Mouse (Mus musculus) hindbrain, embryonic 13.5 days (tissue): Measurements from ENCODE around the gene Aftph. TPM values are rescaled to one million over a fixed set of nuclear protein-coding genes. Genes with fewer than 3 reads are reported as not detected.
"Not testable (repeated sequence)": the region's sequence is repeated elsewhere in the genome, so short reads cannot be mapped to it uniquely, and the experiment has no call there.

Source experiments
- ATAC-seq: fragments of 200-750 bp; cut with Nextera tagmentation; 2 replicates; pipeline ENCODE4 v1.8.0; 2017; ENCODE audit warnings: moderate TSS enrichment; ENCODE audit not compliant: low FRiP score
- H3K27ac ChIP-seq: fragments of 300-500 bp; sonication (generic); 2 replicates; pipeline ENCODE4 v1.5.1; 2015; ENCODE audit warnings: inconsistent platforms, mild to moderate bottlenecking, moderate library complexity
- H3K27me3 ChIP-seq: fragments of 300-500 bp; sonication (generic); 2 replicates; pipeline ENCODE4 v1.6.1; 2015; ENCODE audit warnings: mild to moderate bottlenecking, inconsistent platforms
- H3K36me3 ChIP-seq: fragments of 300-500 bp; sonication (generic); 2 replicates; pipeline ENCODE4 v1.6.1; 2015; ENCODE audit warnings: mild to moderate bottlenecking, inconsistent platforms
- H3K4me1 ChIP-seq: fragments of 300-500 bp; sonication (generic); replicated peaks from 2 replicates; pipeline ENCODE4 v1.6.1; 2015; ENCODE audit warnings: inconsistent platforms
- H3K4me2 ChIP-seq: fragments of 300-500 bp; sonication (generic); 2 replicates; pipeline ENCODE4 v1.6.1; 2015; ENCODE audit warnings: inconsistent platforms, mild to moderate bottlenecking, moderate library complexity
- H3K4me3 ChIP-seq: fragments of 300-500 bp; sonication (generic); 2 replicates; pipeline ENCODE4 v1.5.1; 2015; ENCODE audit warnings: mild to moderate bottlenecking, inconsistent platforms
- H3K9ac ChIP-seq: fragments of 300-500 bp; sonication (generic); 2 replicates; pipeline ENCODE4 v1.6.1; 2015; ENCODE audit warnings: mild to moderate bottlenecking, inconsistent platforms
- H3K9me3 ChIP-seq: fragments of 300-500 bp; sonication (generic); 2 replicates; pipeline ENCODE4 v1.6.1; 2016; ENCODE audit warnings: inconsistent platforms
- WGBS: fragments of 180-500 bp; shearing (Covaris S2); methylation state at CpG from one replicate; pipeline ENCODE4 v1.1.7; 2015; 5-methylcytosine and 5-hydroxymethylcytosine counted together
- polyA plus RNA-seq: library from polyadenylated mRNA; unstranded; fragments of >200 nt; fragmentation: Nextera tagmentation; extraction: Ambion mirVana; gene quantifications from 2 replicates; pipeline ENCODE4 v1.2.1, GENCODE M21; 2015

Aftph gene
- polyA plus RNA-seq, 1 experiment from 2014 or later: 40.2 TPM

GRCm38 (mm10) chr11:20772642-20773041 is 31.3 kb upstream of the Aftph start:
- no peaks in the 10 kb centered on the region for H3K36me3 ChIP-seq
- H3K9me3 ChIP-seq: no peaks in the 10 kb centered on the region
- H3K4me1 ChIP-seq: no peaks in the 10 kb centered on the region
- H3K27ac ChIP-seq: no peak overlapping the region
- no peak for ATAC-seq
- H3K4me3 ChIP-seq: no peak overlapping the region
- no peaks in the 10 kb centered on the region for H3K27me3 ChIP-seq
- no peak overlapping the region for H3K9ac ChIP-seq
- no peak overlapping the region for H3K4me2 ChIP-seq
- WGBS: 81% methylated on average over 1 of the region's 1 CpGs

GRCm38 (mm10) chr11:20771827-20772226 is 30.4 kb upstream of the Aftph start:
- H3K4me1 ChIP-seq, H3K4me2 ChIP-seq, H3K27ac ChIP-seq, ATAC-seq, H3K27me3 ChIP-seq, H3K4me3 ChIP-seq, H3K9ac ChIP-seq, H3K9me3 ChIP-seq, H3K36me3 ChIP-seq: not testable (repeated sequence)
- WGBS: 85% methylated on average over 9 of the region's 9 CpGs

GRCm38 (mm10) chr11:20761984-20762383 is 20.6 kb upstream of the Aftph start:
- not testable (repeated sequence) for H3K4me1 ChIP-seq, H3K27me3 ChIP-seq, H3K36me3 ChIP-seq, H3K9me3 ChIP-seq, ATAC-seq, H3K9ac ChIP-seq, H3K4me3 ChIP-seq, H3K27ac ChIP-seq, H3K4me2 ChIP-seq
- 95% methylated on average over 10 of the region's 10 CpGs for WGBS

- Histone ChIP-seq H3K4me2 (no peak overlapping the region), H3K36me3 (no peaks in the 10 kb centered on the region), H3K27me3 (0 out of 2 replicates have a peak, but pooled peaks cover 3% of the 10 kb centered on the region), H3K4me1 (no peaks in the 10 kb centered on the region), H3K27ac (no peak overlapping the region), H3K4me3 (no peak overlapping the region), H3K9ac (no peak overlapping the region), H3K9me3 (peaks cover 19% of the 10 kb centered on the region)
- 80% methylated on average over 2 of the region's 2 CpGs for WGBS
- no peak for ATAC-seq
Observed at GRCm38 (mm10) chr11:20750573-20750972, 9.2 kb upstream of the Aftph start.

GRCm38 (mm10) chr11:20743353-20743752 is 2.0 kb upstream of the Aftph start:
- Histone ChIP-seq H3K27ac (no peak overlapping the region), H3K9me3 (no peaks in the 10 kb centered on the region), H3K4me2 (no peak overlapping the region), H3K36me3 (no peaks in the 10 kb centered on the region), H3K9ac (no peak overlapping the region), H3K27me3 (0 out of 2 replicates have a peak, but pooled peaks cover 3% of the 10 kb centered on the region), H3K4me3 (no peak overlapping the region), H3K4me1 (peaks cover 9% of the 10 kb centered on the region)
- ATAC-seq: no peak

GRCm38 (mm10) chr11:20742361-20742897 is 1.0 kb upstream of the Aftph start:
- no peaks in the 10 kb centered on the region for H3K9me3 ChIP-seq
- WGBS: 1% methylated on average over 9 of the region's 9 CpGs
- no peak for ATAC-seq
- H3K27ac ChIP-seq: peak overlapping the region; percentile 95
- peak overlapping the region; percentile 97 for H3K9ac ChIP-seq
- H3K27me3 ChIP-seq: 0 out of 2 replicates have a peak, but pooled peaks cover 3% of the 10 kb centered on the region
- peak overlapping the region; percentile 97 for H3K4me3 ChIP-seq
- H3K4me2 ChIP-seq: peak overlapping the region; percentile 82
- no peaks in the 10 kb centered on the region for H3K36me3 ChIP-seq
- H3K4me1 ChIP-seq: peaks cover 9% of the 10 kb centered on the region

GRCm38 (mm10) chr11:20740481-20741200 is 748 bp downstream of the Aftph start:
- Histone ChIP-seq H3K9me3 (no peaks in the 10 kb centered on the region), H3K9ac (peak overlapping the region; percentile 97), H3K36me3 (no peaks in the 10 kb centered on the region), H3K4me2 (peak overlapping the region; percentile 82), H3K4me3 (peak overlapping the region; percentile 97), H3K27ac (peak overlapping the region; percentile 95), H3K4me1 (peaks cover 9% of the 10 kb centered on the region), H3K27me3 (no peaks in the 10 kb centered on the region)
- WGBS: under 1% methylated on average over 51 of the region's 56 CpGs
- peak; percentile 65 for ATAC-seq

GRCm38 (mm10) chr11:20734066-20734465 is 7.3 kb downstream of the Aftph start:
- H3K27ac ChIP-seq: no peak overlapping the region
- H3K9ac ChIP-seq: no peak overlapping the region
- no peak overlapping the region for H3K4me2 ChIP-seq
- H3K36me3 ChIP-seq: no peaks in the 10 kb centered on the region
- ATAC-seq: no peak
- H3K4me1 ChIP-seq: peaks cover 15% of the 10 kb centered on the region
- H3K27me3 ChIP-seq: no peaks in the 10 kb centered on the region
- no peak overlapping the region for H3K4me3 ChIP-seq
- H3K9me3 ChIP-seq: no peaks in the 10 kb centered on the region
- 88% methylated on average over 3 of the region's 3 CpGs for WGBS

GRCm38 (mm10) chr11:20733486-20734030 is 7.8 kb downstream of the Aftph start:
- H3K4me2 ChIP-seq: no peak overlapping the region
- no peaks in the 10 kb centered on the region for H3K27me3 ChIP-seq
- H3K36me3 ChIP-seq: no peaks in the 10 kb centered on the region
- 51% methylated on average over 3 of the region's 3 CpGs for WGBS
- no peak for ATAC-seq
- no peak overlapping the region for H3K9ac ChIP-seq
- H3K4me1 ChIP-seq: peaks cover 11% of the 10 kb centered on the region
- H3K4me3 ChIP-seq: no peak overlapping the region
- no peaks in the 10 kb centered on the region for H3K9me3 ChIP-seq
- no peak overlapping the region for H3K27ac ChIP-seq

GRCm38 (mm10) chr11:20729403-20729802 is 12.0 kb downstream of the Aftph start:
- Histone ChIP-seq H3K4me3 (no peak overlapping the region), H3K4me2 (no peak overlapping the region), H3K4me1 (peaks cover 8% of the 10 kb centered on the region), H3K9ac (no peak overlapping the region), H3K36me3 (peaks cover 21% of the 10 kb centered on the region), H3K27me3 (no peaks in the 10 kb centered on the region), H3K9me3 (no peaks in the 10 kb centered on the region), H3K27ac (no peak overlapping the region)
- 95% methylated on average over 1 of the region's 1 CpGs for WGBS
- no peak for ATAC-seq

GRCm38 (mm10) chr11:20728044-20728443 is 13.3 kb downstream of the Aftph start:
- Histone ChIP-seq H3K4me2 (no peak overlapping the region), H3K27me3 (no peaks in the 10 kb centered on the region), H3K4me1 (0 out of 2 replicates have a peak, but pooled peaks cover 4% of the 10 kb centered on the region), H3K36me3 (peaks cover 21% of the 10 kb centered on the region), H3K4me3 (no peak overlapping the region), H3K27ac (no peak overlapping the region), H3K9me3 (no peaks in the 10 kb centered on the region), H3K9ac (no peak overlapping the region)
- ATAC-seq: no peak
- 91% methylated on average over 2 of the region's 2 CpGs for WGBS

- Histone ChIP-seq H3K36me3 (peaks cover 36% of the 10 kb centered on the region), H3K9me3 (no peaks in the 10 kb centered on the region), H3K27ac (no peak overlapping the region), H3K4me3 (no peak overlapping the region), H3K4me1 (0 out of 2 replicates have a peak, but pooled peaks cover 4% of the 10 kb centered on the region), H3K27me3 (no peaks in the 10 kb centered on the region), H3K4me2 (no peak overlapping the region), H3K9ac (no peak overlapping the region)
- WGBS: 93% methylated on average over 5 of the region's 5 CpGs
- no peak for ATAC-seq
Observed at GRCm38 (mm10) chr11:20723572-20723971, 17.8 kb downstream of the Aftph start.
